Mouse (Mus musculus): ENCODE results near the gene Tex29. TPM values are rescaled to one million over a fixed set of nuclear protein-coding genes. Genes with fewer than 3 reads are reported as not detected.

The Tex29 gene
- total RNA-seq, 1 experiment from 2014 or later, result not detected

- no peak for ATAC-seq (replicated peaks; ENCODE audit: low read depth, poor library complexity, severe bottlenecking)
Observed at GRCm38 (mm10) chr8:11896677-11897076, 56.4 kb downstream of the Tex29 start.

- ATAC-seq (replicated peaks; ENCODE audit: low read depth, poor library complexity, severe bottlenecking), result no peak
Observed at GRCm38 (mm10) chr8:11898814-11899213, 58.5 kb downstream of the Tex29 start.

Other genes starting within 250 kb of the Tex29 start
- gene Ankrd10, start 204.7 kb upstream of the Tex29 start, total RNA-seq (2017), result 85.5 and 98.0 TPM in 2 replicates
- gene 1700016D06Rik, start 139.4 kb upstream of the Tex29 start, total RNA-seq (2017), result not detected in 2 replicates
- gene Arhgef7, start 112.8 kb upstream of the Tex29 start, total RNA-seq (2017), result 20.5 and 20.6 TPM in 2 replicates